Mouse (Mus musculus) embryonic fibroblast, embryonic 13.5 days (primary cell): ENCODE measurements at regions not wholly inside any gene's neighbourhood (a gene's known extent, or its start where the extent isn't known, plus 50 kb on each side); places are given as distances from the start of the nearest gene placed in this dataset.

Experiments
- CTCF ChIP-seq: IDR thresholded peaks from 2 replicates; pipeline ENCODE4 v1.5.1; 2011; ENCODE audit warnings: mild to moderate bottlenecking, control low read depth, low read length, moderate library complexity, borderline replicate concordance; ENCODE audit not compliant: insufficient read depth
- POLR2A ChIP-seq: IDR thresholded peaks from 2 replicates; pipeline ENCODE4 v1.6.1; 2011; ENCODE audit warnings: low read depth, mild to moderate bottlenecking, control low read depth, low read length, moderate library complexity

- TF ChIP-seq CTCF (no peak), POLR2A (no peak)
These were observed 65.8 kb upstream of the Atrnl1 start for GRCm38 (mm10) chr19:57545071-57545470.
